Mouse (Mus musculus): ENCODE data around the gene Tent4b. TPM values are rescaled to one million over a fixed set of nuclear protein-coding genes. Genes with fewer than 3 reads are reported as not detected.

The Tent4b gene
- polyA plus RNA-seq, 1 experiment from 2014 or later, result 9.1 TPM

DNA sequence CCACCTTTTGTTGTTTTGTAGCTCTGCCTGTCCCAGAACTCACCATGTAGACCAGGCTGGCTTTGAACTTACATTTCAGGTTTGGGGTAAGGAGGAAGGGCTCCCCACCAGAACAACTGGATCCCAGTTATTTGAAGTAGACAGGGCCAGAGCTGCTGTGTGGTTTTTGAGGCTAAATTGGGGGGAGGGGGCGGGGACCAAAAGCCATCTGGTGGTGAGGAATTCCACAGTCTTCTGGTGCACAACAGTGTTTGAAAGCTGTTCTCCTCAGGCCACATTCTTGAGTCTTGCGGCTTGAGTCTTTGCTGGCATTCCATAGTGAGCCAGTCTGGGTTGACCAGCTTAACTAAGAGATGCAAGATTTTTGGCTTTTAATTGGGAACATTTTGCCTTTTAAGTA lies 66.5 kb downstream of the Tent4b start:
- H3K9me3 ChIP-seq, result no peaks in the 10 kb centered on the region; the same call in 1 of the 2 replicates
- no peaks in the 10 kb centered on the region; the same call in 1 of the 2 replicates for H3K36me3 ChIP-seq
- peak overlapping the region; percentile 52 for H3K27ac ChIP-seq
- H3K27me3 ChIP-seq, result no peaks in the 10 kb centered on the region
- H3K4me3 ChIP-seq, result no peak overlapping the region
- 0% methylated on average over 2 of the region's 2 CpGs for WGBS
- 0 out of 2 replicates have a peak, but pooled peaks have one; percentile 44 for ATAC-seq (ENCODE audit: insufficient number of reproducible peaks, insufficient read depth, low FRiP score, low TSS enrichment, low read depth)
- no peak overlapping the region for H3K4me2 ChIP-seq
- H3K9ac ChIP-seq, result no peak overlapping the region
- peaks cover 11% of the 10 kb centered on the region for H3K4me1 ChIP-seq

DNA sequence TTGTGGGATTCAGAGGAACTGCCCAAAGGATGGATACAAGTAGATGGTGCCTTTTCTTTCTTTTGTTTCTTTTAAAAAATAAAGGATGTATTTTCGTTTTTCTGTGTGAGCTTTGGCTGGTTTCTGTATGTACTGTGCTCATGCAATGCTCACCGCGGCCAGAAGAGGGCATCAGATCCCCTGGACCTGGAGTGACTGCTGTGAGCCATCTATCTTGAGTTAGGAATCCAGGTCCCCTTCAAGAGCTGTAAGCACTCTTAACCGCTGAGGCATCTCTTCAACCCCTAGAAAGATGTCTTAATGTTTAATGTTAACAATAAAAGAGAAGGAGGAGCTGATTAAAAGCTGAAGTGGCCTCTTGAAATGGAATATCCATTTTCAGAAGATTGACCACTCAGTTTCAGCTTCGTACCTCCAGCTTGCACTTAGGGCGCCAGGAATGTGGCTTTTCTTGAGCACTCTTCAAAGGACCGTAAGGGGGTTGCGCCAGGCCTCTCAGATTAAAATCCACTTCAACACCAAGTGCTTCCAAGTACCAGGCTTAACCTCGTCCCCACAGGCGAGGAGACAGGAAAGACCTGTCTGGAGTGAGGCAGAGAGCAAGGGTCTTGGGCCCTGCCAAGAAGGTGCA lies 67.3 kb downstream of the Tent4b start:
- H3K36me3 ChIP-seq, result no peaks in the 10 kb centered on the region
- 0 out of 2 replicates have a peak, but pooled peaks cover 2% of the 10 kb centered on the region for H3K27me3 ChIP-seq
- 45% methylated on average over 10 of the region's 10 CpGs for WGBS
- no peak overlapping the region for H3K4me3 ChIP-seq
- no peak overlapping the region for H3K4me2 ChIP-seq
- ATAC-seq (ENCODE audit: insufficient number of reproducible peaks, insufficient read depth, low FRiP score, low TSS enrichment, low read depth), result no peak
- H3K9ac ChIP-seq, result no peak overlapping the region
- H3K9me3 ChIP-seq, result no peaks in the 10 kb centered on the region; the same call in 1 of the 2 replicates
- H3K27ac ChIP-seq, result peak overlapping the region; percentile 52; the same call in 1 of the 2 replicates
- H3K4me1 ChIP-seq, result peaks cover 11% of the 10 kb centered on the region

DNA sequence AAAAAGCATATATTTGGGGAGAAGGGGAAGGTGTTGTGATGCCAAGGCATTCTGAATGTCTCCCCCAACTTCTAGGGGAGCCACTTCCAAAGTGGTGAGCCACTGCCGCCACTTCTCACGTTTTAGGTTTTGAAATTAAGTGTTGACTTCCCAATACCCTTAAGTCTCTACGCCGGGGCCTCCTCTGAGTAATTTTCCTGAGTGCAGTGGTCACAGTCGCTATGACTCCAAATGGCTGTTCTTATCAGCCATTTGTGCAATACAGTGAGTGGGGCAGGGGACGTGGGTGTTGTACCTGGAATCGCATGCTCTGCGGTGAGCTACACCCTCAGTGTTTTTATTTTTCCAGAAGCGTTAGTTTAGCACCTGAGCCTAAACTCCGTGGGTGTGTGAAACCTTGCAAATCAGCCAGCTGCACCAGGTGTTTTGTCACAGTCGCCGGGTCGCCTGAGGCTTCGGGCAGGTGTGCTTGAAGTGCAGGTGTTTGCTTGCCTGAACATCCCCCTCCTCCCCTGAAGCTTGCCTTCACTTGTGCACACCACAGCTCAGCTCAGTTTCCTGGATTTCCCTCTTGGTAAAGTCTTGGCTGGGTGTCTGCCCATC lies 67.9 kb downstream of the Tent4b start:
- Histone ChIP-seq H3K36me3 (no peaks in the 10 kb centered on the region), H3K9me3 (no peaks in the 10 kb centered on the region; the same call in 1 of the 2 replicates), H3K4me1 (peaks cover 11% of the 10 kb centered on the region), H3K27me3 (peaks cover 4% of the 10 kb centered on the region), H3K27ac (no peak overlapping the region), H3K9ac (no peak overlapping the region), H3K4me2 (no peak overlapping the region), H3K4me3 (no peak overlapping the region)
- 86% methylated on average over 14 of the region's 14 CpGs for WGBS
- no peak for ATAC-seq (ENCODE audit: insufficient number of reproducible peaks, insufficient read depth, low FRiP score, low TSS enrichment, low read depth)

DNA sequence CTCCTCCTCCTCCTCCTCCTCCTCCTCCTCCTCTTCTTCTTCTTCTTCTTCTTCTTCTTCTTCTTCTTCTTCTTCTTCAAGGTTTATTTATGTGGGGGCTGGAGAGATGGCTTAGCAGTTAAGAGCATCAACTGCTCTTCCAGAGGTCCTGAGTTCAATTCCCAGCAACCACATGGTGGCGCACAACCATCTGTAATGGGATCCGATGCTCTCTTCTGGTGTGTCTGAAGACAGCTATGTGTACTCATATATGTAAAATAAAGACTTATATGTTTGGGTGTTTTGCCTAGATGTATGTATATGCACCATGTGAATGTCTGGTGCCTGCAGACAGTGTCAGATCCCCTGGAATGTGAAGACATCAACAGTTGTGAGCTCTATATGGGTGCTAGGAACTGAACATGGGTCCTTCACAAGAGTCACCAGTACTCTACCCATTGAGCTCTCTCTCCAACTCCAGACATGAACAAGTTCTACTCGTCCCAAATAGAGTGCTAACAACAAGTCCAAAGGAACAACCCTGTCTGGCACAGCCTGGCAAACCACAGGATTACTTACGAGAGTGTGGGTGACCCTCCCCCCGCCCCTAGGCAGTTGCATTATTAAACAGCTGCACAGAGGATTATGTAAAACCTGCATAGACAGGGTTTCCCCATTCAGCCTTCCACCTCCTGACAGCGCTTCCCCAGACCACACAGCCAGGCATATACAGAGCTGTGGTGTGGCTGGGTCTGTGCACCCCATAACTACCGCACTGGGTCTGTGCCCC lies 70.3 kb downstream of the Tent4b start:
- no peak for ATAC-seq (ENCODE audit: insufficient number of reproducible peaks, insufficient read depth, low FRiP score, low TSS enrichment, low read depth)
- H3K4me1 ChIP-seq, result peaks cover 23% of the 10 kb centered on the region

DNA sequence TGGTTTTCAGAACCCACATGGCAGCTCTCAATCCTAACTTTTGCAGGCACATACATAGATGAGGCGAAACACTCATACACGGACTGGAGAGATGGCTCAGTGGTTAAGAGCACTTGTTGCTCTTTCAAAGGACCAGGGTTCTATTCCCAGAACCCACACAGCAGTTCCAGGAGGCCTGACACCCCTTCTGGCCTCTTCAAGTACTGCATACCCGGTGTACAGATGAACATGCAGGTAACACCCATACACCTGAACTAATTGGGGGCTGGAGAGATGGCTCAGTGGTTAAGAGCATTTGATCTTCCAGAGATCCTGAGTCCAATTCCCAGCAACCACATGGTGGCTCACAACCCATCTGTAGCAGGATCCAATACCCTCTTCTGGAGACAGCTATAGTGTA lies 71.1 kb downstream of the Tent4b start:
- no peak overlapping the region for H3K27ac ChIP-seq
- 68% methylated on average over 3 of the region's 3 CpGs for WGBS
- ATAC-seq (ENCODE audit: insufficient number of reproducible peaks, insufficient read depth, low FRiP score, low TSS enrichment, low read depth), result no peak
- H3K27me3 ChIP-seq, result peaks cover 23% of the 10 kb centered on the region
- H3K9me3 ChIP-seq, result no peaks in the 10 kb centered on the region; the same call in 1 of the 2 replicates
- H3K9ac ChIP-seq, result no peak overlapping the region
- no peaks in the 10 kb centered on the region for H3K36me3 ChIP-seq
- no peak overlapping the region for H3K4me2 ChIP-seq
- H3K4me1 ChIP-seq, result peaks cover 21% of the 10 kb centered on the region
- H3K4me3 ChIP-seq, result no peak overlapping the region

More for the DNA sequence above, 70.3 kb downstream of the Tent4b start:
- Histone ChIP-seq H3K27ac (no peak overlapping the region), H3K4me2 (no peak overlapping the region), H3K9me3 (no peaks in the 10 kb centered on the region; the same call in 1 of the 2 replicates), H3K36me3 (no peaks in the 10 kb centered on the region), H3K4me3 (no peak overlapping the region), H3K27me3 (peaks cover 23% of the 10 kb centered on the region), H3K9ac (no peak overlapping the region)
- WGBS, result 49% methylated on average over 7 of the region's 7 CpGs

DNA sequence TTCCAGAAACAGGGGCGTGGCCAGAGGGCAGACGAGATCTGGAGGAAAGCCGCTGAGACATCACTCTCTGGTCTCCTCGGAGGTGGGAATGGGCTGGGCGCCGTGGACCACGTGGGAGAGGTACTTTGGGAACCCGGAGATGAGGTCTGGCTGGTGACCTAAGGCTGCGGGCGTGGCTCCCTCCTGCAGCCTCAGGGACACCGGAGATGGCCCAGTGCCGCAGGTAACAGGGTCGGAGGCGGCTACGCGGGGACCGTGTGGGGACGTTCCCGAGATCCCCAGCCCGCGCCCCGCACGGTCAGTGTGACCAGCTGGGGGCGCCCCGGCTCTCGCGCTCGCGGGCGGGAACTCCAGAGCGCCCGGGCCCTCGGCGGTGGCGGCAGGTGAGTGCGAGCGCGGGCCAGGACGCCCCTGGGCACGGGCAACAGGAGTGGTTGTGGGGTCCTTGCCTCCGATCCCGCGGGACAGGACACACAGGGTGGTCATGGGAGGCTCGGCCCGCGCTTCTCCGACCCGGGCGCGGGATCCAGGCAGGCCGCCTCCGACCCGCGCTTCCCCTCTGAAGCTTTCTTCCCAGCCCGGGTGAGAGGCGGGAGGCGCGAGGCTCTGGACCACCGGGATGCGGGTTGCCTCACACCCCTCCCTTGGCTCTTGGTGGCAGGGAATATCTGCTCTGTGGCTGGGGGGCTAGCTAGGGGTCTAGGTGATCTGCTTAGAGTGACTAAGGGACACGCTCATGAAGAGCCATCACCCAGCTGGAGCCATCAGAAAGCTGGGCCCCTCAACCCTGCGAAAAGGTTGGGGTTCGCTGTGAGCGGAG lies 73.4 kb downstream of the Tent4b start, which contains the start of gene Adcy7:
TSS of gene Adcy7 (plus strand) at position 173 of the 820 bp plus-strand sequence.
- ATAC-seq (ENCODE audit: insufficient number of reproducible peaks, insufficient read depth, low FRiP score, low TSS enrichment, low read depth), result peak; percentile 62; the same call in 1 of the 2 replicates
- peaks cover 23% of the 10 kb centered on the region for H3K27me3 ChIP-seq

DNA sequence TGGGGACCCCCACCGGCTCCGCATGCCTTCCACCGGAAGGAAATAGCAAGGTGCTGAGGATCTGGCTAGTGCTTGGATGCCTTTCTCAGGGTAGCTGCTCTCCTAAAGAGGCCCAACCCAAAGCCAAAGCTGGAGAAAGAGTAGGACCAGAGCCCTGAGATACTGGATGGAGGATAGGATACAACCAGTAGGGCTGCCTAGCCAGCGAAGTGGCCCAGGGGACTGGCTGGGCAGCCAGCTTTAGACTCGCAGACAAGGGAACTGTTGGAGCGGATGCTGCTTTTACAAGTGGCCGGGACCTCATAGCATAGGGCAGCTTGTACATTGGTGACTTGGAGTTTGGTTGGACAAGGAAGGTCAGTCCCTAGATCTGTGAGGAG lies 74.0 kb downstream of the Tent4b start:
- Histone ChIP-seq H3K4me2 (peak overlapping the region; percentile 95), H3K9me3 (no peaks in the 10 kb centered on the region; the same call in 1 of the 2 replicates), H3K27ac (no peak overlapping the region), H3K9ac (peak overlapping the region; percentile 73), H3K27me3 (peaks cover 23% of the 10 kb centered on the region), H3K4me1 (peaks cover 13% of the 10 kb centered on the region), H3K4me3 (peak overlapping the region; percentile 51), H3K36me3 (no peaks in the 10 kb centered on the region)
- no peak for ATAC-seq (ENCODE audit: insufficient number of reproducible peaks, insufficient read depth, low FRiP score, low TSS enrichment, low read depth)
- 73% methylated on average over 7 of the region's 7 CpGs for WGBS

More for the DNA sequence above, 73.4 kb downstream of the Tent4b start, which contains the start of gene Adcy7:
- Histone ChIP-seq H3K9ac (peak within 1 kb of the TSS; percentile 73), H3K9me3 (no peaks in the 10 kb centered on the region; the same call in 1 of the 2 replicates), H3K4me1 (peaks cover 13% of the 10 kb centered on the region), H3K4me2 (peak within 1 kb of the TSS; percentile 95), H3K4me3 (peak within 1 kb of the TSS; percentile 51), H3K27ac (no peak within 1 kb of the TSS), H3K36me3 (no peaks in the 10 kb centered on the region)
- 4% methylated on average over 64 of the region's 64 CpGs for WGBS

DNA sequence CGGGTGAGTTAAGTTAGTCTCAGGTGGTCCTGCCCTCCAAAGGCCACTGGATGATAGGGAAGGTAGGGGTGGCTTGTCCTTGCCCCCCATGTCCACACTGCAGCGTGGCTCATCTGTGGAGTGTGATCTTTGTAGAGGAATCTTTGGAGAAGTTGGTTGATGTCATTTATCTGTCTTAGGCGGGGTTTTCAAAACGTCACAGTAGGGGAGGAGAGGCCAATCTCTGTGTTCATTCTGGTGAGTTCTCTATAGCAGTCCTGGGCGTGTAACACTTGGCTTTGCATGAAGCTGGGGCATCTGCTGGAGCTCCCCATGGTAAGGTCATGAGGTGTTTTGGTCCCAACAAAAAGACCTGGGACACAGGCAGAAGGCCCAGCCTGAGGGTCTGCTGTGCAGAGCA lies 75.1 kb downstream of the Tent4b start:
- Histone ChIP-seq H3K27me3 (peaks cover 23% of the 10 kb centered on the region), H3K36me3 (no peaks in the 10 kb centered on the region), H3K9me3 (no peaks in the 10 kb centered on the region; the same call in 1 of the 2 replicates), H3K4me1 (peaks cover 14% of the 10 kb centered on the region), H3K4me2 (no peak overlapping the region), H3K27ac (no peak overlapping the region), H3K4me3 (no peak overlapping the region), H3K9ac (no peak overlapping the region)
- WGBS, result 86% methylated on average over 5 of the region's 5 CpGs
- ATAC-seq (ENCODE audit: insufficient number of reproducible peaks, insufficient read depth, low FRiP score, low TSS enrichment, low read depth), result no peak

DNA sequence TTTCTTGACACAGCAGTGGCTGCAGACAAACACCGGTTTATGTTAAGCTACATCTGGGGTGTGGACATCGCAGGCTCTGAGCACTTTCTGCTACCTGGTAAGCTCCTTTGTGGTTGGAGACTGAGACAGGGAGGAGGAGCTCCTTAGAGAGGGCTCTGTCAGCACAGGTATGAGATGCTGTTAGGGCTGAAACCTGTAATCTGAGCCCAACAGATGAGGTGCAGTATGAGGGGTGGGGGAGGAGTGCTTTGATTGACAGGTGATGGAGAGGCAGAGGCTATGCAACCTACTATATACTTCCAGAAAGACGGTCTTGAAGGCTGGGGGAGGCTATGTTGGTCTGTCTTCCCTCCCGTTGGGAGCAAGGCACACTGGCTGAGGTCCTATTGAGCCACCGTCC lies 80.2 kb downstream of the Tent4b start:
- Histone ChIP-seq H3K4me3 (no peak overlapping the region), H3K4me2 (no peak overlapping the region), H3K9me3 (no peaks in the 10 kb centered on the region), H3K27ac (no peak overlapping the region), H3K9ac (no peak overlapping the region), H3K4me1 (peaks cover 19% of the 10 kb centered on the region), H3K36me3 (no peaks in the 10 kb centered on the region), H3K27me3 (no peaks in the 10 kb centered on the region)
- WGBS, result 46% methylated on average over 5 of the region's 5 CpGs
- peak; percentile 49; the same call in 1 of the 2 replicates for ATAC-seq (ENCODE audit: insufficient number of reproducible peaks, insufficient read depth, low FRiP score, low TSS enrichment, low read depth)

DNA sequence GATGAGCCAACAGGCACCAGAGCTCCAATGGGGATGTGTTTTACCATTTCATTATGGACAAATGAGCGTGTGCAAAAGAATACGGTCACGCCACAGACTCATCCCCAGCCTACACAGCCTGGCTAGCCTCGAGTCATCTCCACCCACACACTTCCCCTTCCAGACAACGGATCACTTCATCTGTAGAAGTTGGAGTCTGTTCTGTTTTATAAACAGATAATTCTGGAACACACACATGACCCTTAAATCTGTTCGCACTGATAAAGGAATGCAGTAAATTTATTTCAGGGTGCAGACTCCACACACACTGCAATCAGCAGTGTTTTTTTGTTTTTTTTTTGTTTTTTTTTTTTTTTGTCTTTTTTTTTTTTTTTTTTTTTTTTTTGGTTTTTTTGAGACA lies 80.7 kb downstream of the Tent4b start:
- 71% methylated on average over 6 of the region's 6 CpGs for WGBS
- Histone ChIP-seq H3K27ac (no peak overlapping the region), H3K9ac (no peak overlapping the region), H3K4me2 (no peak overlapping the region), H3K27me3 (no peaks in the 10 kb centered on the region), H3K36me3 (no peaks in the 10 kb centered on the region), H3K4me3 (no peak overlapping the region), H3K4me1 (peaks cover 24% of the 10 kb centered on the region), H3K9me3 (no peaks in the 10 kb centered on the region)
- ATAC-seq (ENCODE audit: insufficient number of reproducible peaks, insufficient read depth, low FRiP score, low TSS enrichment, low read depth), result no peak

DNA sequence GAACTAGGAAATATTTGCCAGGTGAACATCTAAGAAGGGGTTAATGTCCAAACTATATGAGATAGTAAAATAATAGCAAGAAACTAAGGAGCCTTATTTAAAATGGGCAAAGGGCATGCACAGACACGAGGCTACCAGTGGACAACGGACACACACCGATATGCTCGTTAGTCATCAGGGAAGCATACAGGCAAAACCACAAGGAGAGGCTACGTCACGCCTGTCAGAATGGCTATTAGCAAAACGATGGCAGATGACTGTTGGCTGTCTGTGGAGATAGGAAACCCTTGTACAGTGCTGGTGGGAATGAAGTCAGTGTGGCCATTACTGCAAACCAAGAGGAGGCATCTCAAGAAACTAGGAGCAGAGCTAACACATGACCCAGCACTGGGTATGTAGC lies 81.9 kb downstream of the Tent4b start:
- no peak overlapping the region for H3K9ac ChIP-seq
- no peaks in the 10 kb centered on the region for H3K27me3 ChIP-seq
- no peak overlapping the region for H3K4me3 ChIP-seq
- no peak overlapping the region for H3K4me2 ChIP-seq
- 69% methylated on average over 7 of the region's 7 CpGs for WGBS
- H3K27ac ChIP-seq, result no peak overlapping the region
- no peaks in the 10 kb centered on the region for H3K36me3 ChIP-seq
- no peak for ATAC-seq (ENCODE audit: insufficient number of reproducible peaks, insufficient read depth, low FRiP score, low TSS enrichment, low read depth)
- H3K4me1 ChIP-seq, result peaks cover 36% of the 10 kb centered on the region
- H3K9me3 ChIP-seq, result no peaks in the 10 kb centered on the region

All from embryonic facial prominence, embryonic 13.5 days (tissue).